Mouse (Mus musculus) T-cell, adult 2 months (primary cell): ENCODE results near the gene Mrps9.
"Not testable (repeated sequence)": the region's sequence is repeated elsewhere in the genome, so short reads cannot be mapped to it uniquely, and the experiment has no call there.

Source experiments
- DNase-seq: peaks from one replicate; pipeline ENCODE4 v3.0.0; 2022; ENCODE audit warnings: low spot score

The Mrps9 gene

DNA sequence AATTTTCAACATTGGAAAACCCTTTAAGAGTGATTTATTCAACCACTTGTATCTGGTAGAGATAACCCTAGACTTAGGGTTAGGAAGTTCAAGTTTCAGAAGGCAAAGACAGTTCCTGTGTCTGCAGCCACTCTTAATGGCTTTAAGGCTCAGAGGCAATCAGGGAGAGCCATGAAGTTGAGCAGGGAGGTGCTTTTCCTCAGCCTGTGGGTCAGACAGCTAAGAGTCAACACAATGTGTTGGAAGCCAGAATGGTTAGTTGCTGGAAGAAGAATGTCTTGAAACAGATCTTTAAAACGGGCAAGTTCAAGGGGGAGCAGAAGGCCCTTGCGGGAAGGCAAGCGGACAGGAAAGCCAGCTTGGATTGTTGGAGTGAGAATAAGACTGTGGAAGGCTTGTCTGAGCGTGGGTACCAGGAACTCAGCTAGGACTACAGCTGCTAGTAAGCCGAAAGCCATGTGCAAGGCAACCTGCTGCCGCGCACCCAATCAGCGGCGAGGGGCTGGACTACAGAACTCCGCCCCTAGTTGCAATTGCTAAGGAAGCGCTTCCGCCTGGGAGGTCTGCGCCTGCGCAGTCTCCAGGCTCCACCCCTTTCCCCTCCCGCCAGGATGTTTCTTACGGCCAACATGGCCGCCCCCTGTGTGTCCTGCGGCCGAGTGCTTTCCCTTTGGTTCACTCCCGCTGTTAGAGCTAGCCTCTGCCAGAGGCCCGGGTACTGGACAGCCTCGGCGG is at the start of gene Mrps9:
TSS of gene Mrps9 (plus strand) at position 571 of the 735 bp plus-strand sequence.
- DNase-seq, result peak; percentile 98

GRCm38 (mm10) chr1:42813301-42813845 is 37.7 kb upstream of the Mrps9 start:
- no peak for DNase-seq

- DNase-seq, result no peak
Observed at GRCm38 (mm10) chr1:42814798-42815619, 36.0 kb upstream of the Mrps9 start.

DNA sequence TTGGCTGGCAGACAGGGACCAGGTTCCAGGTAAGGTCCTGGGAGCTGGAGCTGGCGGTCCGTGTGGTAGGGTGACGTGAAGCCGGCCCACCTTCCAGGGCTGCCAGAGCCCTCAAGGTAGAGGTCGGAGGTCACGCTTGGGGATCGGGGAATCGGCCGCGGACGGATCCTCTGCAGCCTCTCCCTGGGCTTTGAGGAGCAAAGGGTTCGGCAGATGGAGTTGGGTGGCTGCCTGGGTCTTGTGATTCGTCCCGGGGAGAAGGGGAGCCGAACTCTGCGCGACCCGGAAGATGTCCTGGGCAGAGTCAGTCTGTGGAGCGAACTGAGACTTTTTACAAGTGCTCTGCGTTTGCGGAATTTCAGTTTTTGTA is 350 bp downstream of the Mrps9 start:
- no peak for DNase-seq

GRCm38 (mm10) chr1:42851810-42852209 is 777 bp downstream of the Mrps9 start:
- no peak for DNase-seq

- DNase-seq, result no peak
Observed at GRCm38 (mm10) chr1:42864719-42865250, 13.8 kb downstream of the Mrps9 start.

DNA sequence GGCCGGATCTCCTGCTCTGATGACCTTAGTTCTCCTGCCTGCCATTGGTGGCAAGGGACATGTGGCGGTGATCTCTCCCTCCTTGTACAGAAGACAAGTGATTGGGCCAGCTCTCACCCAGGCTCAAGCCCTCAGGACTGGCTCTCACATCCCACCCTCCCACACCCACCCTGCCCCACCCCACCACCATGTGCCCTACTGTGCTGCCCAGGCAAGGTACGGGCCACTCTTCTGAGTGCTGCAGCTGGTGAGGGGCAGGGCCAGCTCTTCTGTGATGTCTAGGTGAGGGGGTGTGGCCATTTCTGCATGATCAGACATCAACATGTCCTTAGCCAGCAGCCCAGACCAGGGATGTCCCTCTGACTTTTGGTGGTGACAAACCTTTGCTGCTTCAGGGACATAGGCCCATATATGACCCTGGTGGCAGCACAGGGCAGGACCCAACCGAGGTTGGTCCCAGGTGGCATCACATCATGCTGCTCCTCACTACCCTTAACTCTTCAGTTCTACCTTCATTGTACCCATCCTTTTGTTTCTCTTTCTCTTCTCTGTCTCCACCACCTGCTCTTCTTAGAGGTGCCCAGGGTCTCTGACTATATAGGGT is 14.4 kb downstream of the Mrps9 start:
- no peak for DNase-seq

GRCm38 (mm10) chr1:42865986-42866385 is 15.0 kb downstream of the Mrps9 start:
- DNase-seq, result no peak

- DNase-seq, result no peak
Observed at GRCm38 (mm10) chr1:42867188-42867587, 16.2 kb downstream of the Mrps9 start.

DNA sequence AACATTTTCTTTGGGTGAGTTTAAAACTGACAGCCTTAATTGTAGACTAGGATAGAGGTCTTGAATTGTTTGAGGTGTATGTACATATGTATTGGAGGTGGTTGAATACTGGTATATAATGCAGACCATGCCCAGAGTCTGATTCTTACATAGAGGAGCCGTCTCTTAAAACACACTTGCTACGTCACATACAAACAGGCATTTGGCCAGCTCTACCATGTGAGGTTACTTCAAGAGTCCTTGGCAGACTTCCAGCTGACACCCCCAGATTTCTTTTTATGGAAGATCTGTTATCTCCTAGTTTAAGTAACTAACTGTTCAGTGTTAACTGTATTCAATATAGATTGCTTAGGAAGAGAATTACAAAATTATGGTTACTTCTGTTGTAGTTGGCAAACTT is 23.1 kb downstream of the Mrps9 start:
- no peak for DNase-seq

DNA sequence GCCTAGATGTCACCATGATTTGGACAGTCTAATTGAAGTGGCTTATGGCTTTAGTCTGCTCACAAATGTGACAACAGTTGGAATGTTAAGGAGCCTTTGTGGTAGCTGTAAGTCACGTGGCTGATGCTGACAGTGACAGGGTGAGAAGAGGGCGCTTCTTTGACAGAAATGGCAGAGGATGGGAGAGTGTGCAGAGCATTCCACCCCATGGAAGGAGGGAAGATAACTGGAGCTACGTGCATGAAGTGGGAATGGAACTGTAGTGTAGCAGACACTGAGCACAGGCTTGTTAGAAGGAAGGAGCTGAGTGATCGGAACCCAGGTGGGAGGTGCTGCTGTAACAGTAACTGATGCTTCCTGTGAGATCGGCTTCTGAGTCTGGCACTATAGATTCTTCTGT is 24.2 kb downstream of the Mrps9 start:
- no peak for DNase-seq

DNA sequence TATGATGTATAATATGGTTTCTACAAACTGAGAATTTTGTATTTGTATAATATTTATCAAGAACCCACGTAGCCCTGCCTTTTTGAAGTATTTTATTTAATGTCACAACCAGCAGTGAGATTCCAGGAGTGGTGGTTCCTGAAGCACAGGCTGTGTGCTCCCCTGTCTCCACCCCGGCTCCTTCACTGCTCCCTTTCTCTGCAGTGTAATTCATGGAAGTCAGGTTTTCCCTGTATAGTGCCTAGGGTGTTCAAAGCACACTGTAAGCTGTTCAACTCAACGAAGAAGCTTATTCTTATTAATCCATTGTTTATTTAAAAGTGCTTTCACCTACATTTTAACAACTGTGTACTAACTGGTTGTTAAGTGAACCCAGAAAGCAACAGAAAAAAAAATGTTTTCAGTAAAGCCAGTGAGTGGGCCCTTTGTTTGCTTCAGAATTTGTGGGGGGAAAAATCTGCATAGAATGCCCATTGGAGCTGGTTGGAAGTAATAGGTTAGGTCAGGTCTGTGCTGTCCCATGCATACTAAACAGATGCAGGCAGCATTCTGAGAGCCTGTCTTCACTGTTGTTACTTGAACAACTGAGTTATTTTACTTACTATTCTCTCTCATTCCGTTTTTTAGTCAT is 25.5 kb downstream of the Mrps9 start:
- DNase-seq, result no peak

GRCm38 (mm10) chr1:42877264-42877663 is 26.2 kb downstream of the Mrps9 start:
- no peak for DNase-seq

GRCm38 (mm10) chr1:42878851-42879250 is 27.8 kb downstream of the Mrps9 start:
- DNase-seq, result no peak

- no peak for DNase-seq
Observed at GRCm38 (mm10) chr1:42882258-42882657, 31.2 kb downstream of the Mrps9 start.

- DNase-seq, result not testable (repeated sequence)
Observed at GRCm38 (mm10) chr1:42883418-42883817, 32.4 kb downstream of the Mrps9 start.

DNA sequence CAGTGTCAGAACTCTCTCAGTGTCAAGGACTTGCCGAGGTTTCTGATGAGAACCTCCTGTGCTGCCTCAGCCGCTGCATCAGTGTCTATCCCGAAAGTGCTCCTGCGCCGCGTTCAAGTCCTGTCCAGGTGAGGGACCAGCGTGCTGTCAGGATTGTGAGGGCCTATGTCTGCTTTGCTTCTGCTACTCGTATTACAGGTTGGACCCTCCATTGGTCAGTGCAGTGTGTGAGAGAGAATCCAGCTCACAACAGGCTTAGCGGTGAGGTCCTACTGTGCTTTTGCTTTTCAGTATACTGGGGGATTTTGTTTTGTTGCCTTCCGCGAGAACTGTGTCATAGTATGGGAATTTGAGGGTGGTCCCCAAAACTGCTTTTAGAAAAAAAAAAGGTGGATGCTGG is 36.8 kb downstream of the Mrps9 start:
- no peak for DNase-seq

DNA sequence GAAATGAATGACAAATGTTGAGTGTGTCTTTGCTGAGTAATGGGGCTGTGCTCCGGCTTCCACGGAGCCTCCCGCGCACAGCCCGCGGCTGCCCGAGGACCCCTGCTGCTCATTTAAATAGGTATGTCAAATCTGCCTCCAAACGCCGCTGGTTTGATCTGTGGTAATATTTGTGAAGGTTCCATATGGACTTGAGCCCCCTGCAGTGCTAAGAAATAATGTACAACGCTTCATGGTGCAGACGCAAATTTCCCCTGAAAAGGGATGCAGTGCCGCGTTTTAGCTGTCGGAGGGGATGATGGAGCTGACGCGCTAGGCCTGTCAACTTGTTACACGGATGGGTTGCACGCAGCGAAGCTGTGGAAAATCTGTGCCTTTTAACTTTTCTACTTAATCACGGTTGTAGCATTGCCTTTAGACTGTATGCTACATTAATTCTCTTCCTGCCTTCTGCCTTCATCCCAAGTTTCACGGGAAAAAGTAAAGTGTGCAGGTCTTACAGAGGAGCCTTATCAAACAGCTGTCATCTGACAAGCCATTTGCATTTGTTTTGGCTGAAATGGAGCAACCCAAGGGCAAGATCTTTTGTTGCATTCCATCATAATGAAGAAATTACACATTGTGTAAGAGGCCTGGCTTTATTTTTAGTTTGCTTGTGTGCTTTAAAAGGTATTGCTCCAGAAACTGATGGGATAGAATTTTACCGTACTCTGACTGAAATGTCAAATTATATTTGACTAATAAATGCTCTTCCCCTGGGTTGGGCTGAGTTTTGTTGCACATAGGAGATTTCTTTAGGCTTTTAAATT is 37.7 kb downstream of the Mrps9 start:
- DNase-seq, result no peak

DNA sequence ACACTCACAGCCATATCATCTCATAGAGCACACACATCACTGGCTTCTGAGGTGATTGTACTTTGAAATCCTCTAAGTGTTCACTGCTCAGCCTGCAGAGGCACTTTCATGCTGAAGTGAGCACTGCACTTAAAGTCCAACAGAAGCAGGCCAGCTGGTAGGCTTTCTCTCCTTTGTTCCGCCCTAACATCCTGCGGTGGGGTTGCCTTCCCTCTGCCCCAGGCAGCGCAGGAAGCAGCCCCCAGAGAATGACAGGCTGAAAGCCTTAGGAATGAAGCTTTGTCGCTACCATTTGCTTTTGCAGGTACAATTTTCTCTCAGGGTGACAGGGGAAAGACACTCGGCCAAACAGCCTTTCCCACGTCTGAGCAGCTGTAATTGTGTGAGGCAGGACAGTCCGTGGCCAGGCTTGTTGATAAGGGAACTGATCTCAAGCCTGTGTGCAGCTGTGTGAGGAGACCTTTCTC is 38.4 kb downstream of the Mrps9 start:
- no peak for DNase-seq

DNA sequence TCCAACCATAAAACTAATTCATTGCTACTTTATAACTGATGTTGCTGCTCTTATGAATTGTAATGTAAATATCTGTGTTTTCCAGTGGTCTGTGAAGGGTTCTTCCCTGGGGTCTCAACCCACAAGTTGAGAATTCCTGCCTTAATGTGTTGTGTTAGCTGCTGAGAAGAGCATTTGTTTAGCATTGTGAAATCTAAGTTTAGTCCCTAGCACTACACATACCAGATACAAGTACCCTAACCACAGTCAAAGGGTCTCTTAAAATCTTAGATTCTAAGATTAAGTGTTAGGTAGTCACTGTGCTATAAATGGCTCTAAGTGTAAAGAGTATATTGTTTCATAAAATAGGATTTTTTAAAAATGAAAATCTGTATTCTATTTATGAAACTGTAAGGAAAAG is 43.7 kb downstream of the Mrps9 start:
- no peak for DNase-seq

GRCm38 (mm10) chr1:42905148-42905547 is 54.1 kb downstream of the Mrps9 start:
- no peak for DNase-seq
